Mouse (Mus musculus) olfactory bulb, adult 2 months (tissue): Measurements from ENCODE around the gene Gm11238. TPM values are rescaled to one million over a fixed set of nuclear protein-coding genes. Genes with fewer than 3 reads are reported as not detected.
"Not testable (repeated sequence)": the region's sequence is repeated elsewhere in the genome, so short reads cannot be mapped to it uniquely, and the experiment has no call there.

Source experiments
- H3K27ac ChIP-seq: fragments of 200-500 bp; 2 replicates; pipeline ENCODE4 v1.5.1; 2012; ENCODE audit warnings: low read depth, low read length; ENCODE audit not compliant: insufficient read depth
- H3K4me1 ChIP-seq: fragments of 200-500 bp; 2 replicates; pipeline ENCODE4 v1.6.1; 2012; ENCODE audit warnings: low read length; ENCODE audit not compliant: control insufficient read depth, insufficient read depth
- H3K4me3 ChIP-seq: fragments of 200-500 bp; 2 replicates; pipeline ENCODE4 v1.5.1; 2012; ENCODE audit warnings: mild to moderate bottlenecking, low read depth, low read length, moderate library complexity; ENCODE audit not compliant: insufficient read depth
- CTCF ChIP-seq: fragments of 200-500 bp; IDR thresholded peaks from 2 replicates; pipeline ENCODE4 v1.5.1; 2012; ENCODE audit warnings: low read depth, mild to moderate bottlenecking, low read length, moderate library complexity; ENCODE audit not compliant: insufficient read depth
- POLR2A ChIP-seq: fragments of 200-500 bp; IDR thresholded peaks from 2 replicates; pipeline ENCODE4 v1.6.1; 2012; ENCODE audit warnings: mild to moderate bottlenecking, low read depth, low read length, moderate library complexity; ENCODE audit not compliant: insufficient read depth
- WGBS: fragments of 180-500 bp; shearing (Covaris S2); methylation state at CpG from one replicate; pipeline ENCODE4 v1.1.7; 2018; 5-methylcytosine and 5-hydroxymethylcytosine counted together
- polyA plus RNA-seq: library from polyadenylated mRNA; stranded (reverse); fragments of >200 nt; gene quantifications from 2 replicates; pipeline ENCODE4 v1.2.4, GENCODE M21; 2012; ENCODE audit warnings: low replicate concordance; ENCODE audit not compliant: missing spikeins, insufficient read depth, insufficient read length

Gm11238 gene
- polyA plus RNA-seq = not detected in 2 replicates

DNA sequence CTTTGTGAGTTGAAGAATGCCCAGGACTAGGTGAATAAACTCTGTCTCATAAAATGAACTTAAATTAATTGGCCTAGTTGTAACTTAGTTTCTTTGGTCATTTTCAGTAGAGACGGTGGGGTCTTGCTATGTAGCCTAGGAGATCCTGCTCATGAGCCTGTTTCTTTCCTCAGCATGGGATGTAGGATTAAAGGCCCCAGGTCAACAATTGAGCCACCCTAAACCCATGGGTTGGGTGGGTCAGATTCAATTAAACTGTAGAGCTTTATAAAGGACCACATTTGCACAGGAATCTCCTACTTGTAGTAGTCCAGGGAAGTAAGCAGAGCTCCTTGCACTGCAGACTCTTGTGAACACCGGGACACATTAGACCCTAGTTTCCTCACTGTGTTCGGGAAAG lies at the start of gene Gm11238:
Gene Gm11238, plus strand, starts transcription at position 301 of the 400 bp plus-strand sequence.
- H3K4me3 ChIP-seq, H3K27ac ChIP-seq, H3K4me1 ChIP-seq: not testable (repeated sequence)
- WGBS = no CpG with 5 or more reads among the region's 3 CpGs

- 2% methylated on average over 3 of the region's 3 CpGs for WGBS
- Histone ChIP-seq H3K4me1 (no peaks in the 10 kb centered on the region), H3K27ac (no peak overlapping the region), H3K4me3 (no peak overlapping the region)
- TF ChIP-seq POLR2A (no peak), CTCF (no peak)
Observed at GRCm38 (mm10) chr4:73599248-73599647, 8.4 kb upstream of the Gm11238 start.

GRCm38 (mm10) chr4:73622684-73623083 lies 15.0 kb downstream of the Gm11238 start, which contains the start of gene Gm11237:
TSS of gene Gm11237 (plus strand) at chr4:73622984.
- no CpG with 5 or more reads among the region's 3 CpGs for WGBS
- H3K4me3 ChIP-seq, H3K4me1 ChIP-seq, H3K27ac ChIP-seq: not testable (repeated sequence)

DNA sequence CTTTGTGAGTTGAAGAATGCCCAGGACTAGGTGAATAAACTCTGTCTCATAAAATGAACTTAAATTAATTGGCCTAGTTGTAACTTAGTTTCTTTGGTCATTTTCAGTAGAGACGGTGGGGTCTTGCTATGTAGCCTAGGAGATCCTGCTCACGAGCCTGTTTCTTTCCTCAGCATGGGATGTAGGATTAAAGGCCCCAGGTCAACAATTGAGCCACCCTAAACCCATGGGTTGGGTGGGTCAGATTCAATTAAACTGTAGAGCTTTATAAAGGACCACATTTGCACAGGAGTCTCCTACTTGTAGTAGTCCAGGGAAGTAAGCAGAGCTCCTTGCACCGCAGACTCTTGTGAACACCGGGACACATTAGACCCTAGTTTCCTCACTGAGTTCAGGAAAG lies 30.1 kb downstream of the Gm11238 start, which contains the start of gene Gm11236:
Gene Gm11236, plus strand, starts transcription at position 301 of the 400 bp plus-strand sequence.
- no CpG with 5 or more reads among the region's 4 CpGs for WGBS
- H3K4me1 ChIP-seq, H3K27ac ChIP-seq: not testable (repeated sequence)

DNA sequence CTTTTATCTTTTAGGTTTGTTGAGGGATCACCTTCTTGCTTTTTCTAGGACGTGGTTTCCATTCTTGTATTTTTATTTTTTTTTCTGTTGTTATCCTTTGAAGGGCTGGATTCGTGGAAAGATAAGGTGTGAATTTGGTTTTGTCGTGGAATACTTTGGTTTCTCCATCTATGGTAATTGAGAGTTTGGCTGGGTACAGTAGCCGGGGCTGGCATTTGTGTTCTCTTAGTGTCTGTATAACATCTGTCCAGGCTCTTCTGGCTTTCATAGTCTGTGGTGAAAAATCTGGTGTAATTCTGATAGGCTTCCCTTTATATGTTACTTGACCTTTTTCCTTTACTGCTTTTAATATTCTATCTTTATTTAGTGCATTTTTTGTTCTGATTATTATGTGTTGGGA lies 54.2 kb downstream of the Gm11238 start:
- WGBS = 92% methylated on average over 4 of the region's 4 CpGs
- not testable (repeated sequence) for H3K27ac ChIP-seq, H3K4me3 ChIP-seq, H3K4me1 ChIP-seq

More for the DNA sequence above, 30.1 kb downstream of the Gm11238 start, which contains the start of gene Gm11236:
- not testable (repeated sequence) for H3K4me3 ChIP-seq

- H3K4me1 ChIP-seq, H3K4me3 ChIP-seq, H3K27ac ChIP-seq: not testable (repeated sequence)
- WGBS = no CpG with 5 or more reads among the region's 4 CpGs
Observed at GRCm38 (mm10) chr4:73668054-73668453, 60.4 kb downstream of the Gm11238 start, which contains the start of gene Gm11239. TSS of gene Gm11239 (plus strand) at chr4:73668354.

GRCm38 (mm10) chr4:73683216-73683615 lies 75.5 kb downstream of the Gm11238 start, which contains the start of gene Gm428:
TSS of gene Gm428 (plus strand) at chr4:73683516.
- not testable (repeated sequence) for H3K27ac ChIP-seq, H3K4me1 ChIP-seq, H3K4me3 ChIP-seq
- WGBS = 95% methylated on average over 2 of the region's 4 CpGs

Other genes starting within 250 kb of the Gm11238 start
- not detected in 2 replicates for gene Gm11487, start 202.8 kb upstream of the Gm11238 start, polyA plus RNA-seq
- gene Gm11237, start 15.1 kb downstream of the Gm11238 start, polyA plus RNA-seq = not detected in 2 replicates
- not detected in 2 replicates for gene Gm11236, start 30.2 kb downstream of the Gm11238 start, polyA plus RNA-seq
- not detected in 2 replicates for gene Gm11239, start 60.5 kb downstream of the Gm11238 start, polyA plus RNA-seq
- not detected in 2 replicates for gene Gm428, start 75.6 kb downstream of the Gm11238 start, polyA plus RNA-seq
- gene Rasef, start 183.1 kb downstream of the Gm11238 start, polyA plus RNA-seq = not detected in 2 replicates